Mouse (Mus musculus): ENCODE measurements at regions not wholly inside any gene's neighbourhood (a gene's known extent, or its start where the extent isn't known, plus 50 kb on each side); places are given as distances from the start of the nearest gene placed in this dataset.
A peak's percentile ranks its signal among the peaks of the same experiment; 100 is the strongest.

GRCm38 (mm10) chr13:16763746-16764145 lies 752.1 kb downstream of the Inhba start:
- no peaks in the 10 kb centered on the region for H3K27me3 ChIP-seq (ENCODE audit: control insufficient read depth, insufficient read depth, low read length, poor library complexity, severe bottlenecking)
- H3K9ac ChIP-seq (ENCODE audit: low read depth, poor library complexity, severe bottlenecking), result no peak overlapping the region
- TF ChIP-seq CTCF (IDR thresholded peaks at IDR 0.05; ENCODE audit: low read depth, low read length), result peak; percentile 24
- TF ChIP-seq POLR2A (IDR thresholded peaks at IDR 0.05; ENCODE audit: insufficient read depth, low read length), result no peak
- H3K36me3 ChIP-seq (ENCODE audit: control insufficient read depth, insufficient read depth, low read length, poor library complexity, severe bottlenecking), result no peaks in the 10 kb centered on the region
- no peaks in the 10 kb centered on the region for H3K9me3 ChIP-seq (replicated peaks; ENCODE audit: control insufficient read depth, insufficient read depth, low read length, poor library complexity, severe bottlenecking)
- H3K27ac ChIP-seq (ENCODE audit: insufficient read depth, low read length), result no peak overlapping the region
- peaks cover 2% of the 10 kb centered on the region for H3K4me1 ChIP-seq (ENCODE audit: control insufficient read depth, insufficient read depth, low read length)
- H3K4me3 ChIP-seq (ENCODE audit: low read depth, low read length), result no peak overlapping the region

DNA sequence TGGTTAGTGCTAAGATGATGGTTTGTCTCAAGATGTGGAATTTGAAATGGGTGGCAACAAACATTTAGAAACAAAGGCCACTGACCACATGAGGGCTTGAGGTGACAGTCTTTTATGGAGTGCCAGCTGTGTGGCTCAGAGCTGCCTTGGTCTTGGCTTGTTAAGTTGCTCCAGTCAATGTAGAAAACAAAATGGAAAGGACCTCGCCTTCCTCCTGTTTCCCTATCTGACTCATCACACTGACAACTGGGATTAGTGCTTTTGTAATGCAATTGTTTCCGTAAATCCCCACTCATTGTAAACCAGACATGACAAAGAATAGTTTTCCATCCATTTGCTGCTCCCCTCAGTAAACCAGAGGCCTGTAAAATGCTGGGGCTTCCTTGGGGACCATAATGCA lies 757.8 kb downstream of the Inhba start:
- Histone ChIP-seq H3K9me3 (replicated peaks; ENCODE audit: control insufficient read depth, insufficient read depth, low read length, poor library complexity, severe bottlenecking) (no peaks in the 10 kb centered on the region), H3K4me3 (ENCODE audit: low read depth, low read length) (no peak overlapping the region), H3K27me3 (ENCODE audit: control insufficient read depth, insufficient read depth, low read length, poor library complexity, severe bottlenecking) (no peaks in the 10 kb centered on the region), H3K4me1 (ENCODE audit: control insufficient read depth, insufficient read depth, low read length) (peaks cover 2% of the 10 kb centered on the region), H3K27ac (ENCODE audit: insufficient read depth, low read length) (peak overlapping the region; percentile 33; the same call in 1 of the 2 replicates), H3K36me3 (ENCODE audit: control insufficient read depth, insufficient read depth, low read length, poor library complexity, severe bottlenecking) (no peaks in the 10 kb centered on the region), H3K9ac (ENCODE audit: low read depth, poor library complexity, severe bottlenecking) (no peak overlapping the region)
- TF ChIP-seq EP300 (IDR thresholded peaks at IDR 0.05; ENCODE audit: insufficient read depth, low read depth, low read length), result peak; percentile 33; the same call in 1 of the 2 replicates
- no peak for TF ChIP-seq CTCF (IDR thresholded peaks at IDR 0.05; ENCODE audit: low read depth, low read length)
- no peak for TF ChIP-seq POLR2A (IDR thresholded peaks at IDR 0.05; ENCODE audit: insufficient read depth, low read length)

- H3K4me3 ChIP-seq (ENCODE audit: low read depth, low read length), result no peak overlapping the region
- peaks cover 2% of the 10 kb centered on the region for H3K4me1 ChIP-seq (ENCODE audit: control insufficient read depth, insufficient read depth, low read length)
- no peaks in the 10 kb centered on the region for H3K9me3 ChIP-seq (replicated peaks; ENCODE audit: control insufficient read depth, insufficient read depth, low read length, poor library complexity, severe bottlenecking)
- TF ChIP-seq CTCF (IDR thresholded peaks at IDR 0.05; ENCODE audit: low read depth, low read length) (no peak), EP300 (IDR thresholded peaks at IDR 0.05; ENCODE audit: insufficient read depth, low read depth, low read length) (no peak), POLR2A (IDR thresholded peaks at IDR 0.05; ENCODE audit: insufficient read depth, low read length) (no peak)
- H3K36me3 ChIP-seq (ENCODE audit: control insufficient read depth, insufficient read depth, low read length, poor library complexity, severe bottlenecking), result no peaks in the 10 kb centered on the region
- H3K27me3 ChIP-seq (ENCODE audit: control insufficient read depth, insufficient read depth, low read length, poor library complexity, severe bottlenecking), result no peaks in the 10 kb centered on the region
- peak overlapping the region; percentile 33; the same call in 1 of the 2 replicates for H3K27ac ChIP-seq (ENCODE audit: insufficient read depth, low read length)
- no peak overlapping the region for H3K9ac ChIP-seq (ENCODE audit: low read depth, poor library complexity, severe bottlenecking)
These were observed 758.3 kb downstream of the Inhba start for GRCm38 (mm10) chr13:16769848-16770422.

DNA sequence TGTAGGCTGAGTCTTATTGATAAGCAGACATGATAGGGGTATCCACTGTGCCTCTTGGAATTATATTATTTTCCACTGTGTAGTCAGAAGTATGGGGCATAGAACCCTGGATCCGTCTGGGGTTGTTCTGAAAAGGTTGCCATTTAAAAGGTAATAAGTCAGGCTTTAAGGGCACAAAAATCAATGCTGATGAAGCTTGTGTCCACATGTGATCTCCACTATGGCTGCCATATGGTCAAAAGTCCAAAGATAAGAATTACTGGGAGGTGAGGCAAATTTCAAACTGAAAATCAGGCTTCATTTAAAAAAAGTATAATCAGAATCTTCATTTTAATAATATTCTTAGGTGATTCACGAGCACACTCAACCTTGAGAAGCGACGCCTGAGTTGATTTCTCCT lies 760.2 kb downstream of the Inhba start:
- Histone ChIP-seq H3K27me3 (ENCODE audit: control insufficient read depth, insufficient read depth, low read length, poor library complexity, severe bottlenecking) (no peaks in the 10 kb centered on the region), H3K9ac (ENCODE audit: low read depth, poor library complexity, severe bottlenecking) (no peak overlapping the region), H3K4me1 (ENCODE audit: control insufficient read depth, insufficient read depth, low read length) (peaks cover 2% of the 10 kb centered on the region), H3K36me3 (ENCODE audit: control insufficient read depth, insufficient read depth, low read length, poor library complexity, severe bottlenecking) (no peaks in the 10 kb centered on the region), H3K9me3 (replicated peaks; ENCODE audit: control insufficient read depth, insufficient read depth, low read length, poor library complexity, severe bottlenecking) (no peaks in the 10 kb centered on the region), H3K27ac (ENCODE audit: insufficient read depth, low read length) (no peak overlapping the region), H3K4me3 (ENCODE audit: low read depth, low read length) (no peak overlapping the region)
- no peak for TF ChIP-seq CTCF (IDR thresholded peaks at IDR 0.05; ENCODE audit: low read depth, low read length)
- no peak for TF ChIP-seq POLR2A (IDR thresholded peaks at IDR 0.05; ENCODE audit: insufficient read depth, low read length)

- H3K27me3 ChIP-seq (ENCODE audit: control insufficient read depth, insufficient read depth, low read length, poor library complexity, severe bottlenecking), result no peaks in the 10 kb centered on the region
- H3K9me3 ChIP-seq (replicated peaks; ENCODE audit: control insufficient read depth, insufficient read depth, low read length, poor library complexity, severe bottlenecking), result no peaks in the 10 kb centered on the region
- H3K4me1 ChIP-seq (ENCODE audit: control insufficient read depth, insufficient read depth, low read length), result no peaks in the 10 kb centered on the region
- H3K9ac ChIP-seq (ENCODE audit: low read depth, poor library complexity, severe bottlenecking), result no peak overlapping the region
- H3K36me3 ChIP-seq (ENCODE audit: control insufficient read depth, insufficient read depth, low read length, poor library complexity, severe bottlenecking), result no peaks in the 10 kb centered on the region
- TF ChIP-seq EP300 (IDR thresholded peaks at IDR 0.05; ENCODE audit: insufficient read depth, low read depth, low read length) (no peak), POLR2A (IDR thresholded peaks at IDR 0.05; ENCODE audit: insufficient read depth, low read length) (no peak), CTCF (IDR thresholded peaks at IDR 0.05; ENCODE audit: low read depth, low read length) (no peak)
- no peak overlapping the region for H3K27ac ChIP-seq (ENCODE audit: insufficient read depth, low read length)
- no peak overlapping the region for H3K4me3 ChIP-seq (ENCODE audit: low read depth, low read length)
These were observed 793.9 kb downstream of the Inhba start for GRCm38 (mm10) chr13:16805560-16805959.
